Mouse (Mus musculus) erythroblast, adult 5-6 weeks (primary cell): ENCODE data around the gene Ergic1. TPM values are rescaled to one million over a fixed set of nuclear protein-coding genes. Genes with fewer than 3 reads are reported as not detected.

ENCODE experiments used
- ATAC-seq: replicated peaks from 2 replicates; pipeline ENCODE4 v1.8.0; 2016; ENCODE audit warnings: moderate number of reproducible peaks, mild to moderate bottlenecking, moderate TSS enrichment, inconsistent platforms; ENCODE audit not compliant: poor library complexity, low FRiP score, severe bottlenecking
- total RNA-seq, 2 experiments: library from RNA; stranded (forward) in 1 of 2; stranded (reverse) in 1 of 2; fragments of 150-400 nt in 1 of 2; fragments of 200-764, 138-1000 nt in 1 of 2; gene quantifications; 2 replicates each; pipeline versions ENCODE4 v1.2.3 to v1.2.4; 2015 to 2017; ENCODE audit warnings: low replicate concordance in 2 of 2

Gene Ergic1
- total RNA-seq, 2 experiments from 2014 or later = 10.3 to 26.1 TPM

DNA sequence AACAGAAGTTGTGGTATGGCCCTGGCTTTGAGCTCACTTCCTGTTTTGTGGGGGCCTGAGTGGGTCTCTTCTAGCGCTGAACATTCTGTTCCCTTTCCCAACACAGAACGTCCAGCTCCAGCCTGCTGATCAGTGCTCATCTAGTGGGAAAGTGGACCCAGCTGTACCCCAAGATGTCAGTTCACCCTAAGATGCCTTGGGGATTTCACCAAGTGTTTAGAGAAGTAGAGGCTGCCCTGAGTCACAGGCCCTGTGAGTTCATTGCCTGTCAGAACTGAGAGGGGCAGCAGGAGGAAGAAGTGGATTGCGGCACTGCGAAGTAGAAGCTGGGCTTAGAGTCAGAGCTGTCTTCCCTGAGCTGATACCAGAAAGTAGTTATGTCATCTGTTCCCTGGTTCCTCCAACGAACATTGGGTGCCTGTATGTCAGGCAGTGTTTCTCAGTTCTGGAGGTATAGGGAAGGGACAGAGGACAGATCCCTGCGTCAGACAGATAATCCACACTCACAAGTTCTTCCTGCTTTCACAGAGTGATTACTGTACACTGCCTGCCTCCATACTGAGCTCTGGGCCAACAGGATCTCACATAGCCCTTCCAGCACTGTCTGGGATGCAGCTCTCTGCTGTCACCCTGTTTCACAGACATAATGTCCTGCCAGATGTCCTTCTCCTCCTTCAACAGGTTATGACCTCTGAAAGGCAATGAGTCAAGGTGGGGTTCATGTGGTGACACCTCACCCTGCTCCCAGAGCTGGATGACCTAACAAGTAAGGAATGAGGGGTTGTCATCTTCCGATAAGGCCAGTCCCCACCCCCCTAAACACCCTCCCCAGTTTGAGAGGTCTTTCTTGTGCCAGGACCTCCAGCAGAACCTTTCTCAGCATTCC, 25.8 kb upstream of the Ergic1 start:
- ATAC-seq = no peak

DNA sequence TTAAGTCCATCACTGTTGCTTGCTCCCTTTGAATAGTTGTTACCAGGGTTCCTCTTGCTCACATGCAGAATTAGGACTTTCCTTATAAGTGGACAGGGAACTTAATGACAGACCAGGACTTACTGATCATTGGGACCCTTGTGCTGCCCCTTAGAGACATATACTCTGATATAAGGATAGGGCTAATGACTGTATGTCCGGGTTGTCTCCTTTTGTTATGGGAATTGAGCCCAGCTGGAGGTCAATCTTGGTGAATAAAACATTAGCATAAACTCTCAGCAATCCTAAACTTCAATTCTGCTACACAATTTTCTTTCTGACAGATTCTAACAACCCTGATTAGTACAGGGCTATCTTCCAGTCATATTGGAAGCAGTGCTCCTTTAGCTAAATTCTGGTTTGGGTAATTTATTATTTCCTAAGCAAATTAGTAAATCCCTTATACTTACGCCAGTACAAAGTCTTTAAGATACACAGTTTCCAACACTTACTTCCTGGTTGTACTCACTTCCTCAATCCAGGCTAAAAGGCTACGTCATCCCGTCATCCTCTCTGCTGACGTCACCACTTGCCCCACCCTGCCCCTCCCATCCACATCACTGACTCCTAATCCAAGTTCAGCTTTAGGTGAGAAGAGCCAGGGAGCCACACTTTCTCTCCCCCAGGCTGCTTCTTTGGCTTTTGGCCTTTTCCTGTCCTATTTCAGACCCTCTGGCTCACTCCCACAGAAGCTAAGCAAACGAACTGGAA, 23.4 kb upstream of the Ergic1 start:
- peak; percentile 68; the same call in 1 of the 2 replicates for ATAC-seq

DNA sequence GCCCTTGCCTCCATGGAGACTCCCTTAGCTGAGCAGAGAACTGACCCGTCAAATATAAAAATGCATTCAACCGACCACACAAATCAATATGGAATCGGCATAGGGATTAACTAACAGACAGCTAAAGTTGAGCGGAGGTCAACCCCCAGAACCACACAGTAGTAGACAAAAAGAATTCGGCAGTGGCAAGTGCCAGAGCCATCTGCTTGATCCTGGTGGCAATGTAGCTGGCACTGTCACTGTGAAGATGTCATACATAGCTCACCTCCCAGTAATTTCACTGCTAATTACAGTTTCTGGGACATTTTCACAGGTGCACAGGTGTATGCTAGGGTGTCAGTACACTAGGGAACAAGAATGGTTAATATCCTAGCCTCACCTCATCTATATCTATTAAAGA, 21.2 kb upstream of the Ergic1 start:
- no peak for ATAC-seq

- no peak for ATAC-seq
Measured at GRCm38 (mm10) chr17:26544319-26544963, 16.8 kb upstream of the Ergic1 start.

DNA sequence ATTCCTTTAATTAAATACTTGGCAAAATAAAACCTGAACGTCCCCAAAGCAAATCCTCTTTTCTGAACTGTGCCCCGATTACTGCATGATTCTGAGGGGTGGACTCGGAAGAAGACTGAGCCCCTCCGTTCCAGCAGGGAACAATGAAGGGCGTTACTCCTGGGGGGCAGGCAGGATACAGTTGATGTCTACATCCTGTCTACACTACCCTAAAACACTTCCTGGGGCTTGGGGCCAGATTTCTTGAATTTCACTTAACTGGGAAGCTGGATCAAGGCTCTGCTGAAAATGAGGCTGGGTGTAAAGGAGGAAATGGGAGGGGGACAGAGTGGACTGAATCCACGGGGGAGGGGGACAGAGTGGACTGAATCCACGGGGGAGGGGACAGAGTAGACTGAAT, 13.5 kb upstream of the Ergic1 start:
- ATAC-seq = no peak

DNA sequence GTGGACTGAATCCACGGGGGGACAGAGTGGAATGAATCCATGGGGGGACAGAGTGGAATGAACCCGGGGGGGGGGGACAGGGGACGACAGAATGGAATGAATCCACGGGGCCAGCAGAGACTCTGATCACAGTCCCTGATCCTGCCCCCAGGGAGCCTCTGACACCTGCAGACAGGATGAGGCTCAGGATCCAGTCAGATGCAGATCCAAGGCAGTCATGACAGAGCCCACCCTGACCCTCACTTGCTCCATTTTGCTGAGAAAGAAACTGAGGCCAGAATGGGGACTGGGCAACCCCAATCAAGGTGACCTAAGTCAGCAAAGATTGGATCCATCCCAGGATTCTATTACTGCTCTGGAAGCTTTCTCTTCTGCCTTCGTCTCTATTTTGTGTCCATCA, 12.7 kb upstream of the Ergic1 start:
- no peak for ATAC-seq

DNA sequence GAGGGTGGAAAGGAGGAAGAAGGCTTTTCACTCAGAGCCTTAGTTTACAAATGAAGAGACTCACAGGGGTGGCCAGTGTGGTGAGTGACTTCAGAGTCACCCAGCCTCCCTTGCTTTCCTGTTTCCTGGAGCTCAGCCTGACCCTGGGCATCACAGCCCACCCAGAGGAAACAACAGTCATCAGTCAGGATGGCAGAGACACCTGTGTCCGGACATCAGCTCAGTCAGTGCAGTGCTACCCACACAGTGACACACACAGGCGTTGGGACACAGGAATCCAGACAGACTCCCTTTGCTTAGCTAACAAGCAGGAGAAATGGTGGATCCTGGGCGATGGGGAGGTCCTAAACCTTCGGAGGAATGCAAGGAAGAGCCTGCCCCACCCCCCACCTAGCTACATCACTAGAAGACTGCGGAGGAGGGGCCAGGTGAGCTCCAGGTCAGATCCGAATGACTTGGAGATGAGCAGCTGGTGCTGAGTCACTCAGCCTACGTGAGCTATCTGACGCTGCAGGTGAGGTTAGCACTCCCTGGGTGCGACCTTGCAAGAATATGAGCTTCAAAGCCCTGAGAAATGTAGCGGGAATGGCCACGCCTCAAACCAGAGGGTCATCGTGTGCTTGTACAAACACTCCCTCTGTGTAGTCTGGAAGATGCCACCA, 12.0 kb upstream of the Ergic1 start:
- ATAC-seq = peak; percentile 38; the same call in 1 of the 2 replicates

GRCm38 (mm10) chr17:26551104-26551503, 10.2 kb upstream of the Ergic1 start:
- no peak for ATAC-seq

DNA sequence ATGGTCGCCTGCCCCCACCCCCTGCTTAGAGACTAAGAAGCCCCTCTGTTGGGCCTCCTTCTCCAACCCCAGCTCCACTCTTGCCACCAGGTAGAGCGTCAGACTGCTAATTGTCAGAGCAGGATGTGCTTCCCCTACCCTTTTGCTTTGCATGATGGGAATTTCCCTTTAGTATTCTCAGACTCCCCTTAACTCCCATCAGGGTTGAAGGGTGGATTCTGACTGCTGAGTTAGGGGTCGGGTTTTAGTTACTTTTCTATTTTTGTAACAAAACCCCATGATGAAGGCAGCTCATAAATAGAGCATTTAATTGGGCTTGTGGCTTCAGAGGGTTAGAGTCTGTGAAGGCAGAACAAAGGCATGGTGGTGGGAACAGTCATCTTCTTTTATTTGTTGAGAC, 8.3 kb upstream of the Ergic1 start:
- ATAC-seq = no peak

DNA sequence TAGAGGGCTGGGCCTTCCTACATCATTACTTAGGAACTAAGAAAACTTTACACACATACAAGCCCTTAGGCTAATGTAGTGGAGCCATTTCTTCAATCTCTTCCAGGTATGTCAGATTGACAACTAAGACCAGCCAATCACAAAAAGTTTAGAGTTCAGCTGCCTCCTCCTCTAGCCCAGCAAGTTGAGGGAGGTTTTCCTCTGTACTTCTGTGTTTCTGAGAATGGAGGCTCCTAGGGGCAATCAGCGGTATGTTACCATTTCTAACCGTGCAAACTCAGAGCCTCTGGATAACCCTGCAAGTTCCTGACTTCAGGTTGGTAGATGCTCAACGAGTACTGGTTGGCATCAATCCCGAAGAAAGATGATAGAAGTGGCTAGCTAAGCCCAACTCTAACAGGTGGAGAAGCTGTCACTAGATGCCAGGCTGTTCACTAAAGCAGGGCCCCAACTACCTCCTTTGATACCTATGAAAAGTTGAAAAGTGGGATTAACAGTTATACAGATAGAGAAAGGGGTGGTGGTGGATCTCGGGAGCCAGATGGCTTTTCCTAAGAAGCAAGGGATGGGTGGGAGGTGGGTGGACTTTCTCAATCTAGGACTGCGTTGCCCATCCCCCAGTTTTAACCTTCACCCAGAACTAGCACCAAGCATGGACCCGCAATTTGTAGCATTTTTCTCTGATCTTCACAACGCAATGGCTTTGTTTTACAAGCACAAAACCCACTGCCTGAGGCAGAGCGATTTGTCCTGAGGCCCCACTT, 581 bp upstream of the Ergic1 start:
- ATAC-seq = no peak

DNA sequence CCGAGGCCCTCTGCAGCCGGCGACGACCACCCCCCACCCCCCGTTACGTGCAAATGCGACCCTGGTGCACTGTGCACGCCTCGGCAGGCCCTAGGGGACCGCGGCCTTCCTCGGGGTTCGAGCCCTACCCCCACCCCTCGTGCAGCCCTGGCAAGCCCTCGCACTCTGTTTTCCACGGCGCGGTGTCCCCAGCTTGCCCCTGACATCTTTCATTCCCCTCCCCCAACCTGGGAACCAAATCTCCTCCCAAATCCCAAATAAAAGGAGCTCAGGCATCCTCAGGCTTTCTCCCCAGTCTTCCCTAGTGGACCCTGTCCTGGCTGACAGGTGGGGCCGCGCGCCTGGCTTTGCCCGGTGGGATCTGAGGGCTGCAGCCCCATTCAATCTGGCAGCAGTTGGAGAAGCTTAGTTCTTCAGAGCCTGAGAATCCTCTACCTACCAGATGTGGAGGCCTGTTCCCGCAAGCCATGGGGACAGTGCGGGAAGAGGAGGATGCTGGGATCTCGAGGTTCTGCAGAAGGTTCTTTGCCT, 427 bp downstream of the Ergic1 start, which contains the start of gene Dusp1:
Gene Dusp1 (minus strand): TSS at position 478 of the 531 bp plus-strand sequence.
- ATAC-seq = no peak

DNA sequence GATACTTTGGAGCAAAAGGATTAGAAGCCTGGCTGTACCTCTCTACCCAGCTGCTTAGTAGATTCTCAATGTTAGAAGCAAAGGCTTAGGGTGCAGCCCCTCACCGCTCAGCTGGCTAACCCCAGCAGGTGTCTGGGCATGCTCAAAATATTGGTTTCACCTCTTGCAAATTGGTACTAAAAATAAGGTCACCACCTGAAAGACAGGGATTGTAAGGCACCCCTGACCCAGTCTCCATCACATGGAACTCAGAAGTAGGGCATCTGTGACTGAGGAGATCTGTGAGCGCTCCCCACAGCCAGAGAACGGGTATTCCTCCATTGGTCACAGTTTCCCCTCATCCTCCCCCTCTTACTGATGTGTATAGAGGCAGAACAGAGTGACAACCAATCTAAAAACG, 1.0 kb downstream of the Ergic1 start:
- no peak for ATAC-seq

- no peak for ATAC-seq
Measured at GRCm38 (mm10) chr17:26563476-26563875, 2.2 kb downstream of the Ergic1 start.

DNA sequence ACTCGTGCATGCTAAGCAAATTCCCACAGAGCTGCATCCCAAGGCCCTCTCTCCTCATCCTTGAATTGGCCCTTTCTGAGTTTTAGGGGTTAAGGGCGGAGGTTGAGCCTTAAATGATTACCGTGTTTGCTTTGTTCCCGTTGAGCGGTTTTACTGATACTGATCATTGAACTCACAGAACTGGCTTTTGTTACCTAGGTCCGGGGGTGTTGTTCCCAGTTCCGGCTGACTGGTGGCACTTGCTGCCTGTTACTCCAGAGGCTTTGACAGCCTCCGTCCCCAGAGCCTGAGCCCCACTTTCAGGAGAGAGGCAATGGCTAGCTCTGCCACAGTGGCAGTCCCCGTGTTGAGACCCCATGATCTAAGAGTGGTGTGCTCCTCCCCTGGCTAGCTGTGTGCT, 3.1 kb downstream of the Ergic1 start:
- no peak for ATAC-seq

GRCm38 (mm10) chr17:26567142-26567817, 6.0 kb downstream of the Ergic1 start:
- no peak for ATAC-seq

GRCm38 (mm10) chr17:26567818-26568173, 6.5 kb downstream of the Ergic1 start:
- ATAC-seq = no peak

- ATAC-seq = no peak
Measured at GRCm38 (mm10) chr17:26569594-26570350, 8.5 kb downstream of the Ergic1 start.

DNA sequence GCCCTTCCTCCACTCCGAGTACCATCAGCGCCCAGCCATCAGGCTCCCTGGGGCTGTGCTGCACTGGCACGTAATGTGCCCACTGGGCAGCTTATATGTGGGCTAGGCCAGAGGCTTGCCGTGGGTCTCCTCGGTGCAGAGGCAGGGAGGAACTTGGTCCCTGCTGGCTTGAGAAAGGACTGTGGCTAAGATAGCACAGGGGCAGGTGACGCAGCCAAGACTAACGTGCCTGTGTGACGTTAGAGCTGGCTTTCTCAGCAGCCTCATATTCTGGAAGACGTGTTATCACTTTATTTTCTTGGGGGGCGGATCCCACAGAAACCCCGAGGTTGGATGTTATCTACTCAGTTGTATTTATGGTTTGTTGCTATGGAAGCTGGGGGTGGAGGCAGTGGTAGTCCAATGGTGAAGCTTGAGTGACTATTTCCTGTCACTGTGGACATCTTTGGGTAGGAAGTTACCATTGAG, 9.4 kb downstream of the Ergic1 start:
- ATAC-seq = no peak
